Mouse (Mus musculus) thymus, adult 18-20 months (tissue): ENCODE measurements around the gene Gm11213.

ENCODE experiments used
- DNase-seq, 2 experiments: peaks; one replicate each; pipeline ENCODE4 v3.0.0; 2022; ENCODE audit warnings: mixed read lengths in 2 of 2

Gene Gm11213

GRCm38 (mm10) chr4:63579649-63580048 lies 25.4 kb downstream of the Gm11213 start:
- DNase-seq: no peak

- no peak for DNase-seq
Observed at GRCm38 (mm10) chr4:63572621-63573020, 32.4 kb downstream of the Gm11213 start.

- no peak for DNase-seq
Observed at GRCm38 (mm10) chr4:63570208-63570781, 34.8 kb downstream of the Gm11213 start.

- DNase-seq: no peak
Observed at GRCm38 (mm10) chr4:63569322-63569721, 35.7 kb downstream of the Gm11213 start.

- no peak for DNase-seq
Observed at GRCm38 (mm10) chr4:63567712-63568390, 37.2 kb downstream of the Gm11213 start.

- no peak for DNase-seq
Observed at GRCm38 (mm10) chr4:63562742-63563141, 42.3 kb downstream of the Gm11213 start.

GRCm38 (mm10) chr4:63561861-63562675 lies 43.0 kb downstream of the Gm11213 start:
- peak; percentile 51 to 69 for DNase-seq

GRCm38 (mm10) chr4:63560079-63560478 lies 45.0 kb downstream of the Gm11213 start:
- peak; percentile 29 to 34 for DNase-seq

GRCm38 (mm10) chr4:63559127-63559697 lies 45.8 kb downstream of the Gm11213 start:
- peak in 1 of 2 experiments; percentile 20 for DNase-seq

GRCm38 (mm10) chr4:63558407-63559081 lies 46.5 kb downstream of the Gm11213 start, which contains the start of gene Tmem268:
Gene Tmem268, plus strand, starts transcription at chr4:63558781.
- DNase-seq: peak; percentile 70 to 71

GRCm38 (mm10) chr4:63557124-63558059 lies 47.7 kb downstream of the Gm11213 start:
- DNase-seq: peak in 1 of 2 experiments; percentile 16

- DNase-seq: no peak
Observed at GRCm38 (mm10) chr4:63556665-63557064, 48.4 kb downstream of the Gm11213 start.

GRCm38 (mm10) chr4:63555111-63555510 lies 50.0 kb downstream of the Gm11213 start:
- no peak for DNase-seq

- no peak for DNase-seq
Observed at GRCm38 (mm10) chr4:63554616-63555015, 50.4 kb downstream of the Gm11213 start.

GRCm38 (mm10) chr4:63553789-63554576 lies 51.1 kb downstream of the Gm11213 start:
- no peak for DNase-seq

- DNase-seq: no peak
Observed at GRCm38 (mm10) chr4:63552865-63553264, 52.2 kb downstream of the Gm11213 start.

- DNase-seq: no peak
Observed at GRCm38 (mm10) chr4:63550908-63551307, 54.2 kb downstream of the Gm11213 start.

GRCm38 (mm10) chr4:63548491-63548890 lies 56.6 kb downstream of the Gm11213 start:
- no peak for DNase-seq

- no peak for DNase-seq
Observed at GRCm38 (mm10) chr4:63547799-63548198, 57.3 kb downstream of the Gm11213 start.
